ENCODE assay signal across 7 mouse cellular contexts in genomic region chr13:100123970-100124369, GRCm38 (mm10). TPM values are rescaled to one million over a fixed set of nuclear protein-coding genes. Genes with fewer than 3 reads are reported as not detected.
DNase-seq lines count a peak whose midpoint lies in the region; ATAC-seq and TF ChIP-seq lines count a peak whose summit lies in the region.

No protein-coding gene starts in this region.

- no peak for DNase-seq in liver, adult 2 months (ENCODE audit: extremely low read depth, low read depth, low spot score)
- no peak for DNase-seq in liver
- no peak for DNase-seq in forebrain, embryonic 10.5 days (ENCODE audit: extremely low spot score, low spot score)
- no peak for DNase-seq in limb, embryonic 10.5 days (ENCODE audit: low spot score)
- no peak for DNase-seq in urinary bladder, postnatal 36 days (ENCODE audit: low spot score in 2 of 2)

- no peak for TF ChIP-seq CTCF in liver, adult 2 months (IDR thresholded peaks at IDR 0.05; ENCODE audit: low read depth, low read length)

- no peak for TF ChIP-seq POLR2A in liver, adult 2 months (IDR thresholded peaks at IDR 0.05; ENCODE audit: extremely low read depth, insufficient read depth, low read length)

- H3K4me1 ChIP-seq in liver, adult 2 months (ENCODE audit: control insufficient read depth, insufficient read depth, low read length): peaks cover 5% of the 10 kb centered on the region
- peaks cover 17% of the 10 kb centered on the region for H3K4me1 ChIP-seq in forebrain, embryonic 10.5 days
- peaks cover 8% of the 10 kb centered on the region for H3K4me1 ChIP-seq in limb, embryonic 10.5 days
- H3K4me1 ChIP-seq in neural tube, embryonic 14.5 days (ENCODE audit: control insufficient read depth, insufficient read depth, low read length): peaks cover 8% of the 10 kb centered on the region

- WGBS in liver, adult 2 months: 95% methylated on average over 3 of the region's 3 CpGs
- 85% methylated on average over 3 of the region's 3 CpGs for WGBS in forebrain, embryonic 10.5 days
- WGBS in limb, embryonic 10.5 days: 85% methylated on average over 3 of the region's 3 CpGs
- 80% methylated on average over 3 of the region's 3 CpGs for WGBS in neural tube, embryonic 14.5 days

- H3K4me3 ChIP-seq in liver, adult 2 months (ENCODE audit: insufficient read depth, low read depth, low read length): 0 out of 2 replicates have a peak overlapping the region, but pooled peaks have one; percentile 45
- H3K4me3 ChIP-seq in forebrain, embryonic 10.5 days: peak overlapping the region; percentile 97
- peak overlapping the region; percentile 97 for H3K4me3 ChIP-seq in limb, embryonic 10.5 days
- H3K4me3 ChIP-seq in neural tube, embryonic 14.5 days (ENCODE audit: low read depth, low read length): peak overlapping the region; percentile 96

- no peak overlapping the region for H3K9ac ChIP-seq in liver, adult 2 months (ENCODE audit: low read depth, low read length)
- H3K9ac ChIP-seq in neural tube, embryonic 14.5 days (replicated peaks; ENCODE audit: low read depth, low read length): peak overlapping the region; percentile 82; the same call in 1 of the 2 replicates

- H3K27me3 ChIP-seq in liver, adult 2 months (ENCODE audit: control insufficient read depth, insufficient read depth, low read length): no peaks in the 10 kb centered on the region
- no peaks in the 10 kb centered on the region for H3K27me3 ChIP-seq in forebrain, embryonic 10.5 days (ENCODE audit: poor library complexity, severe bottlenecking)
- no peaks in the 10 kb centered on the region for H3K27me3 ChIP-seq in limb, embryonic 10.5 days (ENCODE audit: low read depth, poor library complexity, severe bottlenecking)
- H3K27me3 ChIP-seq in neural tube, embryonic 14.5 days (ENCODE audit: control insufficient read depth, insufficient read depth, low read length): no peaks in the 10 kb centered on the region

- no peak overlapping the region for H3K27ac ChIP-seq in liver, adult 2 months (replicated peaks; ENCODE audit: insufficient read depth, low read depth, low read length)
- H3K27ac ChIP-seq in forebrain, embryonic 10.5 days: peak overlapping the region; percentile 82
- H3K27ac ChIP-seq in limb, embryonic 10.5 days: no peak overlapping the region
- H3K27ac ChIP-seq in neural tube, embryonic 14.5 days (ENCODE audit: low read depth, low read length): no peak overlapping the region; the same call in 1 of the 2 replicates

- H3K79me2 ChIP-seq in liver, adult 2 months (ENCODE audit: control insufficient read depth, insufficient read depth, low read length): no peaks in the 10 kb centered on the region; the same call in 1 of the 2 replicates

- peak; percentile 39 for ATAC-seq in neural tube, embryonic 14.5 days (ENCODE audit: low read depth)
- ATAC-seq in megakaryocyte-erythroid progenitor cell, adult 5-6 weeks (replicated peaks; ENCODE audit: low FRiP score, low TSS enrichment, poor library complexity, severe bottlenecking): no peak

- H3K4me2 ChIP-seq in neural tube, embryonic 14.5 days (ENCODE audit: low read depth, low read length): peak overlapping the region; percentile 95

- H3K9me3 ChIP-seq in forebrain, embryonic 10.5 days: no peaks in the 10 kb centered on the region
- no peaks in the 10 kb centered on the region for H3K9me3 ChIP-seq in limb, embryonic 10.5 days (replicated peaks)
- H3K9me3 ChIP-seq in neural tube, embryonic 14.5 days (ENCODE audit: control insufficient read depth, low read length): no peaks in the 10 kb centered on the region

- peaks cover 17% of the 10 kb centered on the region for H3K36me3 ChIP-seq in liver, adult 2 months (ENCODE audit: control insufficient read depth, insufficient read depth, low read length)
- peaks cover 23% of the 10 kb centered on the region for H3K36me3 ChIP-seq in forebrain, embryonic 10.5 days (replicated peaks)
- peaks cover 23% of the 10 kb centered on the region for H3K36me3 ChIP-seq in limb, embryonic 10.5 days
- peaks cover 12% of the 10 kb centered on the region for H3K36me3 ChIP-seq in neural tube, embryonic 14.5 days (ENCODE audit: control insufficient read depth, insufficient read depth, low read length)

RNA-seq across cellular contexts. Expression of gene Smn1, which starts 0.7 kb away (rescaled TPM):
- total RNA-seq in liver, adult 2 months (2014; rRNA removed): 3.3 and 4.6 TPM in 2 replicates
- polyA plus RNA-seq in liver, adult 2 months (2012; rRNA removed): 6.1 and 6.5 TPM in 2 replicates
- polyA plus RNA-seq in forebrain, embryonic 10.5 days (2016; fragmentation: Nextera tagmentation; extraction: Ambion mirVana): 90.5 and 96.0 TPM in 2 replicates
- polyA plus RNA-seq in limb, embryonic 10.5 days (2016; fragmentation: Nextera tagmentation; extraction: Ambion mirVana): 84.8 and 91.6 TPM in 2 replicates
- 49.8 and 51.8 TPM in 2 replicates for polyA plus RNA-seq in neural tube, embryonic 14.5 days (2014; fragmentation: Nextera tagmentation; extraction: Ambion mirVana)
- 81.4 and 87.4 TPM in 2 replicates for total RNA-seq in megakaryocyte-erythroid progenitor cell, adult 5-6 weeks (2014; fragmentation: Nextera tagmentation)
- total RNA-seq in megakaryocyte-erythroid progenitor cell, adult 5-6 weeks (2017): 68.9 and 86.9 TPM in 2 replicates

RNA-seq across cellular contexts. Expression of gene Serf1, which starts 16.2 kb away (rescaled TPM):
- total RNA-seq in liver, adult 2 months (2014; rRNA removed): 7.2 and 7.6 TPM in 2 replicates
- polyA plus RNA-seq in liver, adult 2 months (2012; rRNA removed): 7.5 and 8.7 TPM in 2 replicates
- 141 and 142 TPM in 2 replicates for polyA plus RNA-seq in forebrain, embryonic 10.5 days (2016; fragmentation: Nextera tagmentation; extraction: Ambion mirVana)
- 144 and 175 TPM in 2 replicates for polyA plus RNA-seq in limb, embryonic 10.5 days (2016; fragmentation: Nextera tagmentation; extraction: Ambion mirVana)
- 447 TPM in 2 replicates for polyA plus RNA-seq in neural tube, embryonic 14.5 days (2014; fragmentation: Nextera tagmentation; extraction: Ambion mirVana)
- 51.0 and 53.4 TPM in 2 replicates for total RNA-seq in megakaryocyte-erythroid progenitor cell, adult 5-6 weeks (2014; fragmentation: Nextera tagmentation)
- 36.9 and 105 TPM in 2 replicates for total RNA-seq in megakaryocyte-erythroid progenitor cell, adult 5-6 weeks (2017)

RNA-seq across cellular contexts. Expression of gene Bdp1, which starts 20.1 kb away (rescaled TPM):
- total RNA-seq in liver, adult 2 months (2014; rRNA removed): 9.3 and 10.7 TPM in 2 replicates
- polyA plus RNA-seq in liver, adult 2 months (2012; rRNA removed): 0.54 and 0.95 TPM in 2 replicates
- 26.1 and 27.3 TPM in 2 replicates for polyA plus RNA-seq in forebrain, embryonic 10.5 days (2016; fragmentation: Nextera tagmentation; extraction: Ambion mirVana)
- polyA plus RNA-seq in limb, embryonic 10.5 days (2016; fragmentation: Nextera tagmentation; extraction: Ambion mirVana): 24.9 and 26.6 TPM in 2 replicates
- 23.0 and 25.5 TPM in 2 replicates for polyA plus RNA-seq in neural tube, embryonic 14.5 days (2014; fragmentation: Nextera tagmentation; extraction: Ambion mirVana)
- total RNA-seq in megakaryocyte-erythroid progenitor cell, adult 5-6 weeks (2014; fragmentation: Nextera tagmentation): 42.6 and 59.1 TPM in 2 replicates
- total RNA-seq in megakaryocyte-erythroid progenitor cell, adult 5-6 weeks (2017): 88.1 and 90.2 TPM in 2 replicates

Comparison
In these comparisons a context has a peak if more than half of its experiments do, and no peak if none do; other contexts are left out.
1. H3K4me3 ChIP-seq: peak in every context shown above with its lines; median percentile 97 in forebrain, embryonic 10.5 days; 97 in limb, embryonic 10.5 days; 96 in neural tube, embryonic 14.5 days; 45 in liver, adult 2 months.
2. RNA of gene Serf1, which starts 16.2 kb away (polyA plus RNA-seq): 447 TPM in neural tube, embryonic 14.5 days, 144 to 175 TPM in limb, embryonic 10.5 days and 141 to 142 TPM in forebrain, embryonic 10.5 days; 7.5 to 8.7 TPM in liver, adult 2 months; every median in the first group is over 10 times any median in the second.
3. RNA of gene Bdp1, which starts 20.1 kb away (polyA plus RNA-seq): 26.1 to 27.3 TPM in forebrain, embryonic 10.5 days, 23.0 to 25.5 TPM in neural tube, embryonic 14.5 days and 24.9 to 26.6 TPM in limb, embryonic 10.5 days; 0.54 to 0.95 TPM in liver, adult 2 months; every median in the first group is over 10 times any median in the second.